Mouse (Mus musculus) adrenal gland, postnatal 14 days (tissue): ENCODE measurements around the gene Trabd2b. TPM values are rescaled to one million over a fixed set of nuclear protein-coding genes. Genes with fewer than 3 reads are reported as not detected.
A peak's percentile ranks its signal among the peaks of the same experiment; 100 is the strongest.

ENCODE experiments used
- DNase-seq: peaks from one replicate; pipeline ENCODE4 v3.0.0; 2021; ENCODE audit warnings: mixed read lengths
- total RNA-seq: library from RNA; stranded (reverse); gene quantifications from 2 replicates; pipeline ENCODE4 v1.2.3, GENCODE M21; 2021

Trabd2b gene
- total RNA-seq, 1 experiment from 2014 or later: 1.0 TPM

DNA sequence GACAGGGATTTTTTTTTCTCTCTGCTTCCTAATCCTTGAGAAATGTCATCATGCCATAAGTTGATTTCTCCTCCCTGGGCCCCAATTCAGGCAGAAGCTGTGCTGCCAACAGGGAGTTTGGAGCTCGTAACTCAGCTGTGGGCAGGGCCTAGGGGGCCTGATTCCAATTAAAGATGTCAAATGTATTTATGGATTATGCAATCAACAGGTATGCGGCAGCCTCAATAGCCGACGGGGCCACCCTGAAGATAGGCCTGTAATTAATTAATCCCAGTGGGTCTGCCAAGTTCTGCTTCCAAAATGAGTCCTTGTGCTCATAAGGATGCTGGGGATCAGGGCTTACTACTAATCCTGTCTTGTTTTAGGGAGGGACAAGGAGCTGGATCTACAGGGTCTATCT is 135.6 kb downstream of the Trabd2b start:
- DNase-seq: no peak

DNA sequence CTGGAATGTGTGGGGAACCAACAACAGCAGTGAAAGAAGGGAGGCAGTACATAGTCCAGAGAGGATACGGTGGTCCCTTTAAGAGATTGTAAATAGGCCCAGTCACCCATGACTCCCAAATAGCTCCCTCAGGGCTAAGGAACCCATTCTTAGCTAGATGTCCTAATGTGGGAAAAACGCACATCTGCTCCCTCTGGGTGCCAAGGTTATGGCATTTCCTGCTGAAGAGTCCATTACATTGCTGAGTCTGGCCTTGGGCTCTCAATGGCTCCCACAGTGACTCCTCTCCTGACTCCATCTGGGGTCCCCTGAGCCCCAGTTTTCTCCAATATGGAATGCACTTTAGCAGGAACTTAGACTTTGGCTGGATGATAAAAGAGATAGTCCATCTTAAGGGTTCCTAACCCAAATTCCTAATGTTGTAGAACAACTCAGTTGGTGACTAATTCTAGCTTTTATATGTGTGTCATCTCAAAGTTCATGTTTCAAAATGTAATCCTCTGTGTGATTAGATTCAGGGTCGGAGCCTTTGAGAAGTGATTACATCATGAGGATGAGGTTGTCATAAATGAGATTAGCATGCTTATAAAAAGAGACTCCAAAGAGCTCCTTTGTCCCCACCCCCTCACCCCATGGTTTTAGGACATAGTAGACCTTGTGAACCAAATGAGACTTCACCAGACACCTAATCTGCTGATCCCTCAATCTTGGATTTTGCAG is 139.1 kb downstream of the Trabd2b start:
- DNase-seq: peak; percentile 16

DNA sequence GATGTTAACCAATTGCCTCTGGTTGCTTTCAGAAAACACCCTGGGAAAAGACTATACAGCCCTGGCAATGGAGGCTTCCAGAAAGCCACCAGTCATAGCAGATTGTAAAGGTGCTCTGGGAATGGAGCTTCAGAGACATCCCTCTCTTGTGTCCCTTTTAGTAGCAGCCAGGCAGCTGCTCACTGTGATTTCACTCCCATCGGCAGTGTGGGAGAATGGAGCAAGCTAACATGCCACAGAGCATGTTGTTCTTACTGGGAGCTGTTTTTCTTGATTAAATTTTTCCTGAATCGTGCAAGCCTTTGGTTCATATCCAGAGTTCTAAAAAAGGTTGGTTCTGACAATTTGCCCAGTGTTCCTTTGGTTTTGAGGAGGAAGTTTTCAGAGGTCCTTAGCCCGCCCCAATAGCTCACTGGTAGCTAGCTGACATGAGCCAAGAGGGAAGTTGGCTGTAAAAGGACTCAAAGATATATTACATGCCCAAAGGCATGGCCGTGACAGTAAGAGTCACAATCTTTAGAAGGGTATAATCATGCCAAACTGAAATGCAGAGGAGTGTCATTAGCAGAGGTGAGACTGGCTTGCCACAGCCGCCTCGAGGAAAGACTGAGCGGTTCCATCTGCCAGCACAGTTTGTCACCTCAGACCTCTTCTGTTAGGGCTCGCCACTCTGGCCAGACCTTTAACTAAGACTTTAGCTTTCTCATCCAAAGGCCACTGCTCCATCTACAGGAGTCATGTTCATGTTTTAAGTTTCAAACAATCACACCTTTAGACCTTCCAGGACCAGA is 141.3 kb downstream of the Trabd2b start:
- no peak for DNase-seq

DNA sequence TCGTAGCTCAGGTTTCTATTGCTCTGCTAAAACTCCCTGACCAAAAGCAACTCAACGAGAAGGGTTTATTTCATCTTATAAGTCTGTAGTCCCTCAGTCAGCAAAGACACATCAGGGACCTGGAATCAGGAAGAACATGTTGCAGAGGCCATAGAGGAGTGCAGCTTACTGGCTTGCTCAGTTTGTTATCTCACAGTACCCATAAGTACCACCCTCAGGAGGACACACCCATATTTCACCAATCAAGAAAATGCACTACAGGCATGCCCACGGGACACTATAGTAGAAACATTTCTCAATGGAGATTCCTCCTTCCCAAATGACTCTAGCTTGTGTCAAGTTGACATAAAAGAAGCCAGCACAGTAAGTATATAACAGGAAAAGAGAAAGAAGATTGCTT is 143.0 kb downstream of the Trabd2b start:
- no peak for DNase-seq

DNA sequence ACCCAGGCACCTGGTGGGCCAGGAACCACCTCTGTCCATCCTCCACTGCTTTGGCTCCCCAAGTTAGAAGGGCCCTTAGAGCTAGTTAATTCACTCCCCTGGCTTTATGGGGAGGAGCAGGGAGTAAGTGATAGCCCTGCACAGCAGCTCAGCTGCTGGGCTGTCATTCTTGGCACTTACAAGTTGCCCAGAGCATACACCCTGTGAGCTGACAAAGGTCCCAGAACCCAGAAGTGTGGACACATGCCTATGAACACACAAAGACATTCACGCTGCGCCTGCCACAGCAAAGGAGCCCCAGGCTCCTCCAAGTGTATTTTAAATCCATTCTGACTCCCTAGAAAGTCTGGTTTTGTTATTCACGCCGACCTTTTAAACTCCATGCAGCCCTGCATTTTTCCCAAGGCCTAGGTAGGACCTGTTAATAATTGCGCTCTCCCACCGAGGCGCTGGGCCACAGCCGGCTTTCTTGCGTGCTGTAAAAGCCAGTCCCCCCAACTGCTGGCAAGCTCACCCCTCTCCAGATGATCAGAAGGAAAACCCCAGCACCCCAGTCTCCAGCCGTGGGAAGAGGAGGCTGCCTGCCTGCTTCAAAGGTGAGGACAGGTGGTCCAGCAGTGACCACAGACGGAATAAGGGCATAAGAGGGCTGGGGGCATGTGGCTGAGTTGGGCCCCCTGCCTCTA is 144.1 kb downstream of the Trabd2b start:
- no peak for DNase-seq

DNA sequence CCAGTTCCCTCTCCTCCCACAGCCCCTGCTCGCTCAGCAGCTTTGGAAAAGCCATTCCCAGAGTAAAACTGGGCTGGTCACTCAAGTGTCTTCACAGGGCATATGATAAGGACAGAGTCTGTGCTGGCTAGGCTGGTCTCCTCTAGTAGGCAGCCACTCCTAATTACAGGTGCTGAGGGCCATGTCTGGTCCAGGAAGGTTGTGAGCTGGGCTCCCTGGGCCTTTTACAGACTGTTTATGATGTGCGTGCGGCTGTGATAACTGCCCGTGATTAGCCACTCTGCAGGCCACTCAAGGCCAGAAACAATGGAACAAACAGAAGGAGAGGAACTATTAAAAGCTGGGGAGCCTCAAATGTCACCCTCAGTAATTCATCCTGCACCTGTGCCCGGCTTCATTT is 150.4 kb downstream of the Trabd2b start:
- no peak for DNase-seq

DNA sequence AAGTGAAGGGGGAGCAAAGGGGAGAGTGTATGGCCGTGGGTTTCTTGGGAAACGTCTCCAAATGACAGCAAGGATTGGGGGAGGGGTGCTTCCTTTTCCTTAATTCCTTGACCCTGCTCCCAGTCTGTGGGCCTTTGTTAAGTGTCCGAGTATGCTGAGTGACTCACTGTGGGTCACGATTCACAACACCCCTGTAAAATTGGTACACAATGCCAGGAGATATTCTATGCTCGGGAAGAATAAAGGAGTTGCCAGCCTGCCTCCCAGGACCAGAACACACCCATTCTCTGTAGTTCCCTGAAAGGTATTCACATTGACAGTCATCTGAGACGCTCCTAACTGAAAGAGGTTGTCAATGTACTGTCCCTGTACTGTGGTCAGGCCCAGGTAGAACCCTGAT is 151.2 kb downstream of the Trabd2b start:
- no peak for DNase-seq

DNA sequence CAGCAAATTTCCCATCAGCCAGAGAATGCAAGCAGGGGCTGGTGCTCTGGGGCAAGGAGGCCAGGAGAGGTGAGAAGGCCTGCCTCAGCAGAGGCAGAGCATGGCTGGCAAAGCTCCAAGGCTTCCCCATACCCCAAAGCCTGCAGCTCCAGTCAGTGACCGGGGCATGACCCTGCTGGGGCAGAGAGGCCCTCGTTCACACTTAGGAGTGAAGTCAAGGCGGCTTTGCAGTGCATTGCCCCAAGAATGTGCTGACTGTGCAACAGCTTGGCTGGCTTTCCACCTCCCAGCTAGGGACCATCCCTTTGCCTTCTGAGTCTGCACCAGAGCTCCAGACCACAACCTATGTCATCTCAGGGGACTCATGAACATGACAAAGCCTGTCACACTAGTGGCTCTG is 152.0 kb downstream of the Trabd2b start:
- no peak for DNase-seq

DNA sequence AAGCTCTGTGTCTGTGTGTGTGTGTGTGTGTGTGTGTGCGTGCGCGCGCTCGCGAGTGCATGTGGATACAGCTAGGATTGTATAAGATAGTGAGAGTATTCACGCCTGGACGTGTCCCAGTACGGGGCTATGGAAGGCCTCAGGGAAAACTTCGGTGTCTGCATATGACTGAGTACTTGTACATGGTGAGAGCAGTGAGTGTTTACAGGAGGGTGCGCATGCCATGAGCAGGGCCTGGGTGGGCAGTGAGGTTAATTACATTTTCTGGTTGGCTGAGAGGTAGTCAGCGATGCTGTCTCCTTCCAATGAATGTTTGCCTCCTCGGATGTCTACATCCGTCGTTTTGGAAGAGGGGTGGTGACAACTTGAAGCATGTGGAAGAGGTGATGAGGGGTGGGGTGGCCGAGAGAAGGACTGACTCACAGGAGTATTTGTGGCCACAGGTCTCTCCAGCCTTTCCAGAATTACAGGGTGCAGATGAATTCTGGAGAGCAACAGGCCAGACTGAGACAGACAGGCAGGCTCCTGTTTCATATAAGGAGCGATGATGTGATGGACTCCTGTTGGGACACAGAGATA is 154.2 kb downstream of the Trabd2b start:
- no peak for DNase-seq

DNA sequence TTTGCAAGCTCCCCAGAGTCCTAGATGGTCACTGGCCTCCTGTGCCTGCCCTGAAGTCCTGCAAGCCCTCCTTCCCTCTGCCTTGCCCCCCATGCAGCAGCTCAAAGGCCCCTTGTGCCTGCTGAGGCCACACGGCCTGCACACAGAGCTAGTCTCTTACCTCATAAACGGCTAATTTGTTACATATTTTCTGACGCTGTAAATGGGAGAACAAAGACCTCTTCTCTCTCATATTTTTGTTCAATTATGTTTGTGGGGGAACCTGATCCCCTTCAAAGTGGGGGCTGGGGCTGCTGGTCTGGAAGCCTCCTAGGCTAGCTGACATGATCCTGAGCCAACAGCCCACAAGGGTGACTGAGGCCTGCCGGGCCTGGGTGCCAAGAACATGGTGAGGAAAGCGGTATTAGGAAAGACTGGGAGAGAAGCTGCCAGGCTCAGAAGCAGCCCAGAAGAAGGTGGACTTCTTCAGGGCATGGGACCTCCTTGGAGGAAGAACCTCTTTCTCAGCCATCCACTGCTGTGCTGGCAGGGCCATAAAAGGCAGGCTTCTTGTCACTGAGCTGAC is 157.7 kb downstream of the Trabd2b start:
- peak; percentile 71 for DNase-seq

DNA sequence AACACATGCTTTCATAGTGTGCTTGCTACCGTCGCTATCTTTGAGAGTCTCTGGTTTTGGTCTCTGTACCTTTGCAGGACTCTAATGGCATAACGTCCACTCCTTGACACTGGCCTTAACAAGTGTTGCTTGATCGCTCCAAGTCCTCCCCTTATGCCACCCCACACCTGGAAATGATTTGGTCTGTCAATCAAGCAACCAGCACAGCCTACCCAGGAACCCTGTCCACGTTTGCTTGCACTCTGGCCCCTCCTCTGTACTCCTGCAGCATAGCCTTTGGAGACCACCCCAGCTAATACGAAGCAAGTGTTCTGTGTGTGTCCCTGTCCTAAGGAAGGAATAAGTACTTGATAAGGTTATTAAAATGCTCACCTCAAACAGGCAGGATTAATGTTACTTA is 161.1 kb downstream of the Trabd2b start:
- no peak for DNase-seq

DNA sequence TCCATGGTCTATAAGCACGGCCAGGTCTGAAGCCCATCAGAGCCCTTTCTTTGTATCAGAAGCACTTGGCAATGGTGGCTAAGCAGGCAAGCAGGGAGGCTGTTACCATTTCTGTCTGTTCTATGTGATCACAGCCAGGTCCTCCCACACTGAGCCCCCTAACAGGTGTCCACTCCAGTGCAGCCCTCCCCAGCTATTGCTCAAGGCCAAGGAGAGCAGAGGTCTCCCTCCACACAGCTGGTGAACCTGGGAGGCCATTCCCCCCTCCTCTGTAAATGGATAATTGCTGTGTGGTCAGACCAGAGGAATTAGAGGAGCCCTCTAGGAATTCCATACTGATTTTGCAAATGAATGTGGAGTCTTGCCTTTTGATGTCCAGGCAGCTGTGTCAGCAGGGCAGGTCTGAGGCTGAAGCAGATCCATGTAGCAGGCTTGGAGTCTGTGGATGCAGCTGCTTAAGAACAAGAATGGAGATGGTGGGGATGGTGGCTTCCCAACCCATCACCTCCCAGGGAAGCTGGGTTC is 161.6 kb downstream of the Trabd2b start:
- no peak for DNase-seq

DNA sequence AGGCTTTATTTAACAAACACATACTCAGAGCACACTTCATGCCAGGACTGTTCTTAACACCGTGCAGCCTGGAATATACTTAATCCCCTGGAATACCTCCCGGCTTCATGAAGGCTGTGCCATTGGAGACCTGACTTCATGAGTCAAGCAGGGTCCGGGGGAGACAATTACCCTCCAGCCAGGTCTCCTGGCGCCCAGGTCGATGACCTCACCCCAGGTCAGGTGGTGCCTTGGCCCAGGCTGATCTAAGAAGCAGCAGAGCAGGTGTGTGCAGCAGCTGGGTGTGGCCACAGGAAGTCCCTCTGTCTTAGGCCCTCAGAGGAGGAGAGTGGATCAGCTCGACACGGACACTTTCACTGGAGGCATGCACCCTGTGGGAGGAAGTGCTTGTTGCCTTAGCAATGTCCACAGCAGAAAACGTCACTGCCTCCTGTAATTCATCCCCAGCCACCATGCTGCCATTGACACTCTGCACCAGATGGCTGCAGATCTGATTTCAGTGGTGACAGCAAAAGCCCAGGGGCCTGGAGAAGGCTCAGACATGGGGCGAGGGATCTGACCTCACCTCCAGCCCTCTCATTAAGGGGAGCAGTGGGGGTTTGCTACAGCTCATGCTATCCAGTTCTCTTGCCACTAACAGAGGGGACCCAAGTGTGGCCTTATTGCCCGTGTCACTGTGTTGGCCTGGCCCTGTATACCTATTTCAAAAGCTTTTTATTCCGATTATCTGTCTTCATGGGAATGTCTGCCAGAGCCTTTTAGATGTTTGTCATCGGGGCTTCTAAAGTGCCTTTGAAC is 171.8 kb downstream of the Trabd2b start:
- no peak for DNase-seq

DNA sequence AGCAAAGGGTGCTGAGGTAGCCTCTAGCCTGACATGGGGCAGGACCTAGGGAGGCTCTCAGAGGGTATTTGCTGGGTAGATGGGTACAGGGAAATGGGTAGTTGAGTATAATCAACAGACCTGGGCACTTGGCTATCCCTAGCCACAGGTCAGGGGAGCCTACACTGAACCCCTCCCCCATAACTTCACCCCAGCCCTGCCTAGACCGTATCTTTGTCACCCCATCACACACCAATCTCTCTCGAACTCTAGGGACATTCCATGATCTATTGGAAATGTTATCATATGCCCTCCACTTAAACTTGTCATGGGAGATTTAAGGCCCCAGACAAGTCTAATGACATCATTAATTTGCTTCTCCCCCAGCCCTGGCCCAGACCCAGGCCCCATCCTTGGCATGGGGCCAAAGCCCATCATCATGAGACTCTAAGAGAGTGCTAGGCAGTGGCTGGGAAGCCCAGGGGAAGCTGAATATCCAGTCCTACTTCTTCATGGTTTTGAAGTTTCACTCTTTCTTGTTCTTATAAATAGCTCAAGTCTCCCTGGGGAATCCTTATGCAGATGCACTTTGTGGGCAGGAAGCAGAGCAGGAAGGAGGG is 177.1 kb downstream of the Trabd2b start:
- no peak for DNase-seq

DNA sequence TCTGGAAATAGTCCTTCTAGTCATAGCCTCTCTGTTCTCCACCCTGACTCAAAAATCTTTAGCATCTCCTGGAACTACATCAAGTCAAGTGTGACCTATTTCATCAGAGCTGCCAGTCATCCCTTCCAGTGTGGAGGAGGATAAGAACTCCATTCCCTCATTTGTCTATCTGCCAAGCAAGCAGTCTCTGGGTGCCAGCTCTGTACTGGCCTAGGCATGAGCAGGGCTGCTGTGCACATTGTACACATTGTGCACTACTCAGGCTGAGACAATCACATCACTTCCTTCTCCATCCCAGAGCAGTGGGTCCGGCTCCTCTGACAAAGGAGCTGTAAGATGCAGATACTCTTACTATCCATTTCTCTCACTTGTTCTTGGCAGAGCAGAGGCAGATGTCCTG is 178.2 kb downstream of the Trabd2b start:
- DNase-seq: no peak

DNA sequence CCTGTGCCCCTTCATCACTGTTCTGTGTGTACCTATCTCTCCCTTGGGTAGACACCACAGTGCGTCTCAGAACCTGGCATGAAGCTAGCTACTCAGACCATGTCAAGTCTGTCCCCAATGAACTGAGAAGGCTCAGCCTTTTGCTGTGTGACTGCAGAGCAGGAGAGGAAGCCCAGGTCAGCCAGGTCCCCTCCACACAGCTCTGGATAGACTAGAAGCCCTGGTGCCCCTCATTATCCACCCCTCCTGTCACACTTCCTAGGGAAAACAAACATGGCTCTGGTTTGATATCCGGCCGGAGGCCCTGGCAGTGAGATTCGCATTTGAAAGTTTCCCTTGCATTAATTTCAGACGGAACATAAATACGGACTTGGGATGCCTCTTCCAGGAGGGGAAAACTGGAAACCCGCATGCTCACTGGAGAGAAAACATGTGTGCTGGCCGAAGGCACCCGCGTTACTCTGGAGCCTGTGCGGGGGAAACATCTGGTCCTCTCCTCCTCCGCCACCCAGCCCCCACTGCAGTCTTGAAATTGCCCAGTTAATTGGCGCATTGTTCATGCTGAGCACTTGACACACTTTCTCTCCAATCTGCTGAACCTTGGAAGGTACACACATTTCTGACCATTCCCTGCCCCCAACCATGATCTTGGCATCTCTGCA is 187.2 kb downstream of the Trabd2b start:
- no peak for DNase-seq

DNA sequence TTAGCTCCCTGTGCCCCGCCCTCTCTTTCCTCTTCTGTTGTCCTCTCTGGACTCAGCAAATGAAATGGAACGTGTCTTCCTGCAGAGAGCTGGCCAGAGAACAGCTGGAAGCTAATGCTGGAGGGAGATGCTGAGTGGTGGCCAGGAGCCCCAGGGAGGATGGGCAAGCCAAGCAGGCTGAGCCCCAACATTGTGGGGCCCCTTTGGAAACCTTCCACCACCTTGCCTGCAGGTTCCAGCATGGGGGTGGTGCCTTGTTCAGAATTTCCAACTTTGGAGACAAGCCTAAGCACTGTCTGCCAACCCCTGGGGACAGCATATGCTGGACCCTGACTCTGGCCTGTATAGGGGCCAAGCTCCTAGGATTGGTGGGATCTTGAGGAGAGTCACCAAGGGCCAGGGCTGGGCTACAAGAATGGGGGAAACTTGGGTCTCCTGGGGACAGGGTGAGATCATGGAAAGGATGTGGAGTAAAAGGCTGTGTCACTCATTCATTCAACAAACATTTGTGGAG is 188.7 kb downstream of the Trabd2b start:
- DNase-seq: no peak

DNA sequence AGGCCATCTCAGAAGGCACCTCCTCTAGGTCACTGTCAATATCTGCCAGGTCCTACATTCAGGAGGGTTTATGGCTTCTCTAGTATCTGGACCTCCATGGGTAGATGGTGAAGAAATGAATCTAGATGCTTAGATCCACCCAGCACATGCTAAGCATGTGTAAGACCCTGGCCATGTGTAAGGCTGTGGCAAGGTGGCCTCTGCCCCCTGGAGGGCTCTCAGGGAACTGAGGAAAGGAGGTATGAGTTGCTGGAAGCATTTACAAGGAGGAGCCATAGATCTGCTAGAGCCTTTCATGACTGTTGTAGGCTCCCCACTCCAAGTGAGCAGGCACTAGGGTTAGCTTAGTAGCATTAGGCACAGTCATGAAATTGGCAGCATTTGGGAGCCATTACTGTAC is 192.6 kb downstream of the Trabd2b start:
- peak; percentile 27 for DNase-seq

DNA sequence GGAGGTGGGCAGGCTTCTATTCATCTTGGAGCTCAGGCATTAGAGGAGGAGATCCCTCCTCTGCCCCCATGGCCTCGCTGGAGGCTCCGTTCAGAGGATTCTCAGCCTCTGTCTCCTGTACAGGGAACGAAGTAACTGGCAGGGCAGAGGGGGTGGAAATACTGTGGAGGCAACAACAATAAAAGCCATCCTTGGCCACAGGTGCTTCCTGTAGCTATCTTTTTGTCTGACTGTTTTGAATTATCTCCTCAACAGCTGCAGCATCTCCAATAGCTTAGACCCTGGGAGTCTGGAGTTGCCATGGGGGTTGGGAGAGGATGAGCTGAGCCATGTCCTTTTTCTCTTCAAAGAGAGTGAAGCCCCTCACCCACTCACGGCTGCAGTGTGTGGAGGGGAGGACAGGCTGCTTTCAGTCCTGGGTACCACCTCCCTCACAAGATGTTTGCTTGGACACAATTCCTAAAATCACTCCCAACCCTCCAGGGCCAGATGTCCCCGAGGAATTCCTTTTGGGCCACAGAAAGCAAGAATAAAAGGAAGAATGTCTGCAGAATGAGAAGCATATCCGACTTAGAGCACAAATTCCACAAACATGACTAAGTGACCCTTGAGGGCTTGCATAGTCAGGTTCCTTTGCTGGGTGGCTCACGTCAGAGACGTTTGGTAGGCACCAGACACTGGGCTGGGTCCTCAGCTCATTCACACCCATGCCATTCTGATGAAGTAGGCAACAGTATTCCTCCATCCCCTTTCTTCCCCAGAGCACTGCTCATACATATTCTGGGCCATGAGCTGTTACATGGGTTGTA is 194.9 kb downstream of the Trabd2b start:
- no peak for DNase-seq
